Mouse (Mus musculus): ENCODE results near the gene Cbx1. TPM values are rescaled to one million over a fixed set of nuclear protein-coding genes. Genes with fewer than 3 reads are reported as not detected.
"Not testable (repeated sequence)": the region's sequence is repeated elsewhere in the genome, so short reads cannot be mapped to it uniquely, and the experiment has no call there.

The Cbx1 gene
- total RNA-seq, 2 experiments from 2014 or later: 45.5 to 46.5 TPM

GRCm38 (mm10) chr11:96776068-96776467 is 12.9 kb upstream of the Cbx1 start:
- Histone ChIP-seq H3K27ac (no peak overlapping the region), H3K4me3 (peak overlapping the region; percentile 75)
- intact Hi-C loops (cut with DNase I): loop anchor here (2.0 to 5.0 kb wide), 3 partner anchors 15 to 499 kb away; no protein-coding TSS in a partner anchor
- no peak for DNase-seq (ENCODE audit: extremely low spot score in 1 of 2, low spot score in 2 of 2)
- TF ChIP-seq CTCF (IDR thresholded peaks at IDR 0.05): peak; percentile 40

- DNase-seq (ENCODE audit: extremely low spot score in 1 of 2, low spot score in 2 of 2): peak; percentile 99 to 100
- Histone ChIP-seq H3K4me3 (peak within 1 kb of the TSS; percentile 75), H3K27ac (peak within 1 kb of the TSS; percentile 78)
- intact Hi-C loops (cut with DNase I): loop anchor here (2.0 to 5.0 kb wide), 3 partner anchors 16 to 500 kb away; no protein-coding TSS in a partner anchor
- TF ChIP-seq CTCF (IDR thresholded peaks at IDR 0.05): peak; percentile 80
Observed at GRCm38 (mm10) chr11:96776968-96777962, 11.7 kb upstream of the Cbx1 start, which contains the start of gene Snx11. Gene Snx11 (minus strand): TSS chr11:96777559.

- intact Hi-C loops (cut with DNase I): loop anchor here (5.0 kb wide), 2 partner anchors 101 to 501 kb away; no protein-coding TSS in a partner anchor
- not testable (repeated sequence) for DNase-seq (ENCODE audit: extremely low spot score in 1 of 2, low spot score in 2 of 2)
Observed at GRCm38 (mm10) chr11:96778061-96778627, 10.8 kb upstream of the Cbx1 start.

GRCm38 (mm10) chr11:96780306-96780705 is 8.6 kb upstream of the Cbx1 start:
- TF ChIP-seq CTCF (IDR thresholded peaks at IDR 0.05): no peak
- intact Hi-C loops (cut with DNase I): no loop called here
- no peak for DNase-seq (ENCODE audit: extremely low spot score in 1 of 2, low spot score in 2 of 2)
- Histone ChIP-seq H3K27ac (no peak overlapping the region), H3K4me3 (no peak overlapping the region)

More at GRCm38 (mm10) chr11:96778061-96778627, 10.8 kb upstream of the Cbx1 start:
- Histone ChIP-seq H3K27ac (peak overlapping the region; percentile 78; the same call in 1 of the 2 replicates), H3K4me3 (peak overlapping the region; percentile 75)

GRCm38 (mm10) chr11:96781425-96781824 is 7.5 kb upstream of the Cbx1 start:
- intact Hi-C loops (cut with DNase I): no loop called here
- peak; percentile 42 for TF ChIP-seq CTCF (IDR thresholded peaks at IDR 0.05)

GRCm38 (mm10) chr11:96784847-96785246 is 4.1 kb upstream of the Cbx1 start:
- peak; percentile 68 for TF ChIP-seq CTCF (IDR thresholded peaks at IDR 0.05)
- intact Hi-C loops (cut with DNase I); H3K27ac ChIP-seq; H3K4me3 ChIP-seq: not testable (repeated sequence)
- DNase-seq (ENCODE audit: extremely low spot score in 1 of 2, low spot score in 2 of 2): peak in 1 of 2 experiments; percentile 57

More at GRCm38 (mm10) chr11:96781425-96781824, 7.5 kb upstream of the Cbx1 start:
- H3K27ac ChIP-seq: no peak overlapping the region
- no peak overlapping the region for H3K4me3 ChIP-seq
- DNase-seq (ENCODE audit: extremely low spot score in 1 of 2, low spot score in 2 of 2): no peak

- no peak for TF ChIP-seq CTCF (IDR thresholded peaks at IDR 0.05)
- intact Hi-C loops (cut with DNase I): no loop called here
- no peak for DNase-seq (ENCODE audit: extremely low spot score in 1 of 2, low spot score in 2 of 2)
Observed at GRCm38 (mm10) chr11:96786731-96787450, 2.0 kb upstream of the Cbx1 start.

GRCm38 (mm10) chr11:96789990-96790389 is 1.1 kb downstream of the Cbx1 start:
- intact Hi-C loops (cut with DNase I): loop anchor here (2.0 kb wide), 2 partner anchors 35 to 71 kb away; no protein-coding TSS in a partner anchor
- no peak for DNase-seq (ENCODE audit: extremely low spot score in 1 of 2, low spot score in 2 of 2)
- no peak; the same call in 1 of the 2 replicates for TF ChIP-seq CTCF (IDR thresholded peaks at IDR 0.05)
- Histone ChIP-seq H3K4me3 (peak overlapping the region; percentile 81), H3K27ac (no peak overlapping the region)

More at GRCm38 (mm10) chr11:96786731-96787450, 2.0 kb upstream of the Cbx1 start:
- H3K4me3 ChIP-seq: no peak overlapping the region
- no peak overlapping the region for H3K27ac ChIP-seq

GRCm38 (mm10) chr11:96790681-96791080 is 1.8 kb downstream of the Cbx1 start:
- Histone ChIP-seq H3K4me3 (no peak overlapping the region), H3K27ac (no peak overlapping the region)
- DNase-seq (ENCODE audit: extremely low spot score in 1 of 2, low spot score in 2 of 2): no peak
- no peak for TF ChIP-seq CTCF (IDR thresholded peaks at IDR 0.05)
- intact Hi-C loops (cut with DNase I): no loop called here

- intact Hi-C loops (cut with DNase I): no loop called here
- H3K4me3 ChIP-seq: no peak overlapping the region
- no peak overlapping the region for H3K27ac ChIP-seq
- TF ChIP-seq CTCF (IDR thresholded peaks at IDR 0.05): no peak
- DNase-seq (ENCODE audit: extremely low spot score in 1 of 2, low spot score in 2 of 2): no peak
Observed at GRCm38 (mm10) chr11:96795491-96795890, 6.6 kb downstream of the Cbx1 start.

- H3K27ac ChIP-seq: no peak overlapping the region
- DNase-seq (ENCODE audit: extremely low spot score in 1 of 2, low spot score in 2 of 2): no peak
- intact Hi-C loops (cut with DNase I): no loop called here
- no peak overlapping the region for H3K4me3 ChIP-seq
- TF ChIP-seq CTCF (IDR thresholded peaks at IDR 0.05): no peak
Observed at GRCm38 (mm10) chr11:96796081-96796480, 7.2 kb downstream of the Cbx1 start.
